Mouse (Mus musculus): Measurements from ENCODE around the gene Slc22a23. TPM values are rescaled to one million over a fixed set of nuclear protein-coding genes. Genes with fewer than 3 reads are reported as not detected.

The Slc22a23 gene
- total RNA-seq (2023) = 1 to 10 TPM; 1.6 to 4.0 TPM

GRCm38 (mm10) chr13:34345128-34346085 lies at the start of gene Slc22a23:
TSS of gene Slc22a23 (minus strand) at chr13:34345182.

GRCm38 (mm10) chr13:34162491-34163303 lies 182.3 kb downstream of the Slc22a23 start, which contains the start of gene Psmg4:
TSS of gene Psmg4 (plus strand) at chr13:34162964.

DNA sequence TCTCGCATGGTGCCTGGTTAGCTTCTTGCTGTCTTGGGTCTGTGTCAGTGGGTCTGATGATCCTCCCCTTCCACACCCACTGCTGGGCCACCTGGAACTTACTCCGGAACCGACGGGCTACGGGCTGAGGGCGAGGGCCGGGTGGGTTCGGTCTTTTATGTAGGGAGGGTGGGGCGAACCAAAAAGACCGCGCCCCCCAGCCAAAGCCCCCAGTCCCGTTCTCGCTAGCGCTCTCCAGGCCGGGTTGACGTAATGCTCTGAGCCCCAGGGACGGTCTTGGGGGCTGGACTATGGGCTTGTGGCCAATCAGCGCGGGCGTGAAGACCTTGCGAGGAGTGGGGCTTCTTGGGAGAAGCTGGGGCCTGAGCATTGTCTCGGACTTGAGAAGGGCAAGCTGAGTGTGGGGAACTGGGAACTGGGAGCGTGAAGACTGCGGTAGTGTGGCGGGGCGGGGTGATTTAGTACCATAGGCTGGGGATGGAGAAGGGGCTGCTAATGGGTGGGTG lies 214.7 kb downstream of the Slc22a23 start, which contains the start of gene Tubb2b:
Tubb2b (minus strand) TSS at position 241 of the 506 bp plus-strand sequence.

Other genes starting within 250 kb of the Slc22a23 start
- gene Tubb2b, start 214.7 kb downstream of the Slc22a23 start, total RNA-seq (2023) = under 1 TPM in 1 of 2 experiments, not detected in 1; 0.33 TPM
- gene Psmg4, start 182.2 kb downstream of the Slc22a23 start, total RNA-seq (2023) = 10 to 100 TPM; 12.5 to 21.0 TPM

All from neutrophil, adult 59 days (primary cell).